Mouse (Mus musculus) adrenal gland, adult 8-10 months (tissue): ENCODE measurements at regions not wholly inside any gene's neighbourhood (a gene's known extent, or its start where the extent isn't known, plus 50 kb on each side); places are given as distances from the start of the nearest gene placed in this dataset.

Experiments
- DNase-seq: peaks from one replicate; pipeline ENCODE4 v3.0.0; 2022
- microRNA-seq, 2 experiments: library from miRNA; unstranded; fragments of <30 nt; microRNA quantifications; one replicate each; pipeline ENCODE4 v1.2.0; 2022

GRCm38 (mm10) chr2:169033997-169034396 lies 78.6 kb upstream of the Zfp64 start:
- no peak for DNase-seq

GRCm38 (mm10) chr2:169033181-169033580 lies 77.8 kb upstream of the Zfp64 start:
- DNase-seq, result no peak

GRCm38 (mm10) chr2:169028531-169029114 lies 73.2 kb upstream of the Zfp64 start:
- DNase-seq, result no peak

GRCm38 (mm10) chr2:169019037-169019436 lies 63.6 kb upstream of the Zfp64 start:
- no peak for DNase-seq

GRCm38 (mm10) chr2:169010271-169010670 lies 54.9 kb upstream of the Zfp64 start:
- DNase-seq, result no peak

- no peak for DNase-seq
Observed at GRCm38 (mm10) chr2:169008756-169009155, 53.4 kb upstream of the Zfp64 start.

GRCm38 (mm10) chr2:169008333-169008732 lies 52.9 kb upstream of the Zfp64 start:
- DNase-seq, result no peak

GRCm38 (mm10) chr2:169006549-169006948 lies 51.2 kb upstream of the Zfp64 start:
- DNase-seq, result no peak

- no peak for DNase-seq
Observed at GRCm38 (mm10) chr2:169005810-169006209, 50.4 kb upstream of the Zfp64 start.

Small RNAs in the stretch of these regions (microRNA-seq; reads per million reads assigned to microRNA genes)
- gene Gm26469, result 0 reads per million in 2 experiments
